Mouse (Mus musculus) cerebellum, adult 2 months (tissue): ENCODE measurements around the gene Spata13.

Source experiments
- CTCF ChIP-seq: fragments of 200-500 bp; IDR thresholded peaks from 2 replicates; pipeline ENCODE4 v1.5.1; 2011; ENCODE audit warnings: low read depth, mild to moderate bottlenecking, control low read depth, low read length, moderate library complexity, borderline replicate concordance; ENCODE audit not compliant: insufficient read depth
- POLR2A ChIP-seq: fragments of 200-500 bp; IDR thresholded peaks from 2 replicates; pipeline ENCODE4 v1.6.1; 2011; ENCODE audit warnings: low read length, control low read depth, borderline replicate concordance; ENCODE audit not compliant: insufficient read depth

- TF ChIP-seq CTCF (no peak), POLR2A (no peak)
Measured at GRCm38 (mm10) chr14:60653977-60654376, 20.2 kb downstream of the Spata13 start.
